Mouse (Mus musculus): ENCODE measurements around the gene Banf1. TPM values are rescaled to one million over a fixed set of nuclear protein-coding genes. Genes with fewer than 3 reads are reported as not detected.
"Not testable (repeated sequence)": the region's sequence is repeated elsewhere in the genome, so short reads cannot be mapped to it uniquely, and the experiment has no call there.

The Banf1 gene
- 366 and 375 TPM in 2 replicates for polyA plus RNA-seq (2015; fragmentation: Nextera tagmentation; extraction: Ambion mirVana)

DNA sequence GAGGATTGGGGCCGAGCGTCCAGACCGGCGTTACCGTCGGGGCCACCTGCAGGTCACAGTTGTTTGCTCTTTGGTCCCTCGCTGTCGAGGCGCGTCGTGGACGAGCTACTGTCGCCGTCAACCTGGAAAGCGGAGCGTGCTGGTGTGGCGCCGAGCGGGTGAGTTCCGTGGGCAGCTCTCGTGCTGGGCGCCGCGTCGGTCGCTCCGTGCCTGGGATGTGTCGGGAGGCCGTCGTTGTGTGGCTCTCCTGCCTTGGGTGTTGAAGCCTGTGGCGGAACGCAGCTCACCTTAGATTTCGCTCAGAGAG, at the start of gene Banf1:
Gene Banf1 (minus strand): TSS at position 116 of the 307 bp plus-strand sequence.
- H3K9ac ChIP-seq (replicated peaks), result peak within 1 kb of the TSS; percentile 90
- peak within 1 kb of the TSS; percentile 85 for H3K4me2 ChIP-seq (replicated peaks)
- peak within 1 kb of the TSS; percentile 99 for H3K4me3 ChIP-seq (replicated peaks)
- no peaks in the 10 kb centered on the region for H3K27me3 ChIP-seq
- H3K36me3 ChIP-seq, result peaks cover 58% of the 10 kb centered on the region
- WGBS, result under 1% methylated on average over 33 of the region's 33 CpGs
- no peak; the same call in 1 of the 2 replicates for ATAC-seq
- H3K27ac ChIP-seq, result peak within 1 kb of the TSS; percentile 94
- H3K4me1 ChIP-seq (replicated peaks), result peaks cover 24% of the 10 kb centered on the region
- no peaks in the 10 kb centered on the region for H3K9me3 ChIP-seq

DNA sequence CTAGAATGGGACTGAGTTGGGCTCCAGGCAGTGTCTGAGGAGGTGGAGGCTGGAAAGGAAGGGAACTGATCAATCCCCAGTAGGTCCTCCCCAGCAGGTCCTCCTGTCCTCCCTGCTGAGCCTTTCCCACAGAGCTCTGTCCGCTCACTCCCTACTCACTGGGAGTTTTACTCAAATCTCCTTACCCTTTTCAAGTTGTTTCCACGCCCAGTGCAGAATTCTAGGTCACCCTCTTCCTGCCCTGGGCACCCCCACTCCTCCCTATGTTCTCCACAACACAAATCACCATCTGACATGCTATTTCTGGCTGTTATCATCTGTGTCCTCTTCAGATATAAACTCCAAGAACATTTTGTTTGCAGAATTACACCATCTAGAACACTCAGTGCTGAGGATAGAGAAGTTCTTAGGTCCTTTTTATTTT, 47.6 kb upstream of the Banf1 start:
- Histone ChIP-seq H3K4me1 (replicated peaks) (no peaks in the 10 kb centered on the region), H3K9me3 (no peaks in the 10 kb centered on the region), H3K27me3 (no peaks in the 10 kb centered on the region), H3K4me2 (replicated peaks) (no peak overlapping the region), H3K27ac (no peak overlapping the region), H3K4me3 (replicated peaks) (no peak overlapping the region), H3K36me3 (peaks cover 7% of the 10 kb centered on the region; the same call in 1 of the 2 replicates), H3K9ac (replicated peaks) (no peak overlapping the region)
- WGBS, result 61% methylated on average over 2 of the region's 2 CpGs
- no peak for ATAC-seq

DNA sequence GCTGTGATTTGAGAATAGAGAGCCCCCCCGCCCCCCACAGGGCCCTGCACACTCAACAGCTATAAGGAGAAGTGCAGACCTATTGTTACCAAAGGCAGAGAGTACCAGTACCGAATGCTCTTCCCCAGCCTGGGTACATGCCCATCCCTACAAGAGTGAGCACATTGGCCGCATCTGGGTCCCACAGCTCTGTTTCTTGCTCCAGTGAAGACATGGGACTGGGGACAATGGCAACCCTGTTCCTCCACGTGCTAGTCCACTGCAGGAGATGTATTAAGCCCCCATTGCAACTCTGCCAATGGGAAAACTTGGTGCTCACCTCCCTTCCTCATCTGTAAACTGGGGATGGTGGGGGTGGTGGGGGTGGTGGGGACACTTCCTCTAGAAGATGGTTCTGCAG, 46.9 kb upstream of the Banf1 start:
- H3K9ac ChIP-seq (replicated peaks), result no peak overlapping the region
- H3K4me2 ChIP-seq (replicated peaks), result no peak overlapping the region
- no peaks in the 10 kb centered on the region for H3K27me3 ChIP-seq
- no peaks in the 10 kb centered on the region for H3K9me3 ChIP-seq
- H3K4me3 ChIP-seq (replicated peaks), result no peak overlapping the region
- H3K36me3 ChIP-seq, result 0 out of 2 replicates have a peak, but pooled peaks cover 4% of the 10 kb centered on the region
- no peaks in the 10 kb centered on the region for H3K4me1 ChIP-seq (replicated peaks)
- no peak for ATAC-seq
- 80% methylated on average over 4 of the region's 4 CpGs for WGBS
- no peak overlapping the region for H3K27ac ChIP-seq

DNA sequence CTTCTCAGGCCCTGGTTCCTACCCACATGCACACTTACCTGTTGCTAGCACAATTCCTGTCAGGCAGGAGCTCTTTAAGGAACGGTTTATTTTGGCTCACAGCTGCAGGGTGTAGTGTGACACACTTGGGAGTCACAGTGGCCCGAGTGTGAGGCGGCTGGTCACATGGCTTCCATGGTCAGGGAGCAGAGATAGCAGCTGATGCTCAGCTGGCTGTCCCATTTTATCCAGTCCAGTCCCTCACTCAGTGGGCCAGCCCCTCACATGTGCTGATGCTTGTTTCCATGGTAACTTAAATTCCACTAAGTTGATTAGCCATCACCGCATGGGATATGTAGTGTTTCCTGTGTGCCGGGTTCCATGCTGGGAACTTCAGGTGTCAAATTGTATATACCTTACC, 45.0 kb upstream of the Banf1 start:
- Histone ChIP-seq H3K4me1 (replicated peaks) (peaks cover 14% of the 10 kb centered on the region), H3K9ac (replicated peaks) (no peak overlapping the region), H3K9me3 (no peaks in the 10 kb centered on the region), H3K4me3 (replicated peaks) (no peak overlapping the region), H3K27me3 (no peaks in the 10 kb centered on the region), H3K4me2 (replicated peaks) (no peak overlapping the region), H3K27ac (no peak overlapping the region), H3K36me3 (no peaks in the 10 kb centered on the region)
- 68% methylated on average over 5 of the region's 5 CpGs for WGBS
- ATAC-seq, result no peak

DNA sequence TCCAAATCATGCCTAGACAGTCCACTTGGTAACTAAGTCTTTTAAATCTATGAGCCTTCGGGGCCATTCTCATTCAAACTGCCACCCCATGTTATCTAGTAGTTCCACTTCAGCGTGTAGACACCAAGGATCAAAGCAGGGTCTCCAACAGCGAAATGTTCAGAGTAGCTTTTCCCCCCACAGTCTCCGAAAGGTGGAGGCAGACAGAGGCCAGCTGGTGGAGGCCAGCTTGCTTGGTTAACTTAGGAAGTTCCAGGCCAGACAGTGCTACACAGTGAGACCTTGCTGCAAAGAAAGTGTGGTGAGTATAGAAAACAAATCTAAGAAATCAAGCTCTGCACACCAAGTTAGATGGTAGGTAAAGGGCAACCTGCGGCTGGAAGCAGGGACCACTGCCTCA, 43.7 kb upstream of the Banf1 start:
- Histone ChIP-seq H3K4me1 (replicated peaks) (peaks cover 20% of the 10 kb centered on the region), H3K4me2 (replicated peaks) (no peak overlapping the region), H3K4me3 (replicated peaks) (no peak overlapping the region), H3K9ac (replicated peaks) (no peak overlapping the region), H3K27ac (no peak overlapping the region), H3K36me3 (no peaks in the 10 kb centered on the region), H3K9me3 (no peaks in the 10 kb centered on the region), H3K27me3 (no peaks in the 10 kb centered on the region)
- 93% methylated on average over 5 of the region's 5 CpGs for WGBS
- no peak for ATAC-seq

DNA sequence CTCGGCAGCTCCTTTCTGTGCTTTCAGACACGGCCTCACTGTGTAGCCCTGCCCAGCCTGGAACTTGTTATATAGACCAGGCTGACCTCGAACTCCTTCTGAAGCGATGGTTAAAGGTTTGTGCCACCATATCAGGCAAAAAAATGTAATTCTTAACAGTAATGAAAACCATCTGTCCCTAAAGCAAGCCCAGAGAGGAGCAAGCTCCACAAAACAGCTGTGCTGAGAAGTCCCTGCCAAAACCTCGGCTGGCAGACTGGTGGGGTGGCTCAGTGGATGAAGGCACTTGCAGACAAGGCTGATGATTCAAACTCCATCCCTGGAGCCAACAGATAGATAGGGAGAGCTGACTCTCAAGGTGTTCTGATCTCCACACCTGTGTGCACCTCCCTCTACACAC, 42.1 kb upstream of the Banf1 start:
- no peak overlapping the region for H3K4me3 ChIP-seq (replicated peaks)

DNA sequence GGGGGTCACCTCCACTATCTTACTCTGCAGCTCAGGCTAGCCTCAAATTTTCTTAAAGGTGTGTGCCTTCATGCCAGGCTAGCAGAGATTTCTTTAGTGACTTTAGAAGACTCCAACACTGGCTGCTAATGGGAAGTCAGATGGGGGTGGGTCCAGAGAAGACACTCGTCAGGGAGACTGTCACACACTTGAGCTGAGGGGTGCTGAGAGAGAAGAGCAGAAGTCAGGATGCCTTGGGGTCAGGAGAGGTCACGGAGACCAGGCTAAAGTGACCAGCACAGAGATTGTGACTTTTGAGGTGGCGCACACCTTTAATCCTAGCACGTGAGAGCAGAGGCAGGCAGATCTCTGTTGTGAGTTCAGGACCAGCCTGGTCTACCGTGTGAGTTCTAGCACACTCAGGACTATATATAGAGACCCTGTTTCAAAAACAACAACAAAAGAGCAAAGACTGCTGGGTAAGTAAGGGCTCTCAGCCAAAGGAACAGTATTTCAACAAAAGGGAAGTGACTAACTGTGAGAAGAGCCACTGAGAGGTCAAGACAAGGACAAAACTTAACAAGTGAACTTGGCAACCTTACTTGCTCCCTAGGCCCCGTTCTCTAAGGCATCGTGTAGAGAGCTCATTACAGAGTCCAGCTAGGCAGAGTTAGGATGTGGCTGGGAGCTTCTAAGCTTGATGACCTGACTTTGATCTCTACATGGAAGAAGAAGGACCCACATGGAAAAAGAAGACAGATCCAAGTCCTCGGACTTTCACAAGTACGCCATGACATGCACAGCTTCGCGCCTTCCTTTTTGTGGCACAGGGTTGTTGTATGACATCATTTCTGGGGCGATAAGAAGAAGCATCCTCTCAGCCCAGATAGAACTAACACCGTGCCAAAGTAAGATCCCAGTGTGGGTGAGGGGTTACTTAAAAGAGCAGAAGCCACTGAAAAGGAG, 41.4 kb upstream of the Banf1 start:
- WGBS, result 92% methylated on average over 13 of the region's 13 CpGs
- Histone ChIP-seq H3K36me3 (no peaks in the 10 kb centered on the region), H3K4me2 (replicated peaks) (peak overlapping the region; percentile 81), H3K9ac (replicated peaks) (no peak overlapping the region), H3K9me3 (no peaks in the 10 kb centered on the region), H3K27ac (no peak overlapping the region), H3K4me3 (replicated peaks) (peak overlapping the region; percentile 62; the same call in 1 of the 2 replicates), H3K4me1 (replicated peaks) (peaks cover 21% of the 10 kb centered on the region), H3K27me3 (no peaks in the 10 kb centered on the region)
- no peak for ATAC-seq

More for the DNA sequence above, 42.1 kb upstream of the Banf1 start:
- H3K36me3 ChIP-seq, result no peaks in the 10 kb centered on the region
- no peaks in the 10 kb centered on the region for H3K27me3 ChIP-seq
- no peaks in the 10 kb centered on the region for H3K9me3 ChIP-seq
- H3K4me1 ChIP-seq (replicated peaks), result peaks cover 21% of the 10 kb centered on the region
- no peak overlapping the region for H3K27ac ChIP-seq
- H3K4me2 ChIP-seq (replicated peaks), result no peak overlapping the region
- H3K9ac ChIP-seq (replicated peaks), result no peak overlapping the region
- WGBS, result 82% methylated on average over 5 of the region's 5 CpGs
- no peak for ATAC-seq

DNA sequence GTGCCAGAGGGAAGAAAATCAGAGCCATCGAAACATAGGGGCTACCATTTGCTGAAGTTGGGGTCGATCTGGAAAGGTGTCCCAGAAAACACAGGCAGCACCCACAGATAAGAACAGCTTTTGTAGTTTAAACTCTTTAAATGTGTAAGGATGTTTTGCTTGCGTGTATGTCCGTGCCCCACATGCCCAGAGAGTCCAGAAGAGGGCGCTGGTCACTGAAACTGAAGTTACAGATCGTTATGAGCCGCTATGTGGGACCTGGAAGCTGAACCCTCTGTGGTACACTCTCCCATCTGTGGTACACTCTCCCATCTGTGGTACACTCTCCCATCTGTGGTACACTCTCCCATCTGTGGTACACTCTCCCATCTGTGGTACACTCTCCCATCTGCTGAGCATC, 40.2 kb upstream of the Banf1 start:
- Histone ChIP-seq H3K9me3 (no peaks in the 10 kb centered on the region), H3K9ac (replicated peaks) (peak overlapping the region; percentile 77), H3K4me2 (replicated peaks) (peak overlapping the region; percentile 81), H3K27ac (peak overlapping the region; percentile 88), H3K4me1 (replicated peaks) (peaks cover 21% of the 10 kb centered on the region), H3K36me3 (no peaks in the 10 kb centered on the region), H3K4me3 (replicated peaks) (peak overlapping the region; percentile 62), H3K27me3 (no peaks in the 10 kb centered on the region)
- WGBS, result 15% methylated on average over 7 of the region's 7 CpGs
- ATAC-seq, result peak; percentile 41

DNA sequence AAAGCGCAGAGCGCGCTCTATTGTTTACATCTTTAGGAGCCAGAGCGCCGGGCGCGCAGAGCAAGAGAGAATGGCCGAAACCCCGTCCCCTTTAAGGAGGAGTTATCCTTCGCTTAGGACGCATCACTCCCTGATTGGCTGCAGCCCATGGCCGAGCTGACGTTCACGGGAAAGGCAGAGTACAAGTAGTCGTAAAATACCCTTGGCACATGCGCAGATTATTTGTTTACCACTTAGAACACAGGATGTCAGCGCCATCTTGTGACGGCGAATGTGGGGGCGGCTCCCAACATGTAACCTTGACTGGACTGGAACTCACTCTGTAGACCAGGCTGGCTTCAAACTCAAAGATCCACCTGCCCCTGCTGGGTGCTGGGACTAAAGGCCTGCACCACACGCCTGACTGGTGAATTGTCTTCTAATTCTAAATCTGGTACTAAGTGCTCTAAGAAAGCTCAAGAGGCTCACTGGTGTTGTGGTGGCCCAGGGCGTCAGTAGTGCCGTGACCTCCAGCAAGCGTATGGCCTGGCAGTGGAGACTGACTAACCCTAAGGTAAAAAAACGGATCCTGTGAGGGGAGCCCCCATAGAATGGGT, 39.7 kb upstream of the Banf1 start:
- peak overlapping the region; percentile 88 for H3K27ac ChIP-seq
- H3K36me3 ChIP-seq, H3K9me3 ChIP-seq, H3K27me3 ChIP-seq: not testable (repeated sequence)
- H3K4me2 ChIP-seq (replicated peaks), result peak overlapping the region; percentile 81
- H3K4me1 ChIP-seq (replicated peaks), result peaks cover 21% of the 10 kb centered on the region
- peak overlapping the region; percentile 62 for H3K4me3 ChIP-seq (replicated peaks)
- ATAC-seq, result peak; percentile 90
- WGBS, result 21% methylated on average over 24 of the region's 25 CpGs
- H3K9ac ChIP-seq (replicated peaks), result peak overlapping the region; percentile 77

DNA sequence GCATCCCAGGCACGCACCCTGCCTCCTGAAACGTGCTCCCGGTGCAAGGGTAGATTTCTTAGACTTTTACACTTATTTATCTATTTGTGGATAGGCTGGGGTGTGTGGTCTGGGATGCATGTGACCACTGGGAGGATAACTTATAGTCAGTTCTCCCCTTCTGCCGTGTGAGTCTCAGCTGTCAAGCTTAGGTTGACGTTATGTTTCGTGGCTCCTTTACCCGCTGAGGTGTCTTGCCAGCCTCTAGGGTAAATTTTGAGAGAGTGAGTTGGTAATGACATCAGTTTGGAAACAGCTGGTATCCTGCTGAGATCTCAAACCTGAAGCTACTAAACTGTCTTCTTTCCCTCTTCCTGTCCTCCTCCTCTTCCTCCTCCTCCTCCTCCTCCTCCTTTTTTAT, 39.0 kb upstream of the Banf1 start:
- WGBS, result 31% methylated on average over 7 of the region's 7 CpGs
- Histone ChIP-seq H3K4me3 (replicated peaks) (peak overlapping the region; percentile 38), H3K4me2 (replicated peaks) (peak overlapping the region; percentile 58), H3K4me1 (replicated peaks) (peaks cover 21% of the 10 kb centered on the region), H3K27me3 (no peaks in the 10 kb centered on the region), H3K36me3 (no peaks in the 10 kb centered on the region), H3K9ac (replicated peaks) (peak overlapping the region; percentile 58), H3K27ac (peak overlapping the region; percentile 65), H3K9me3 (no peaks in the 10 kb centered on the region)
- ATAC-seq, result no peak

DNA sequence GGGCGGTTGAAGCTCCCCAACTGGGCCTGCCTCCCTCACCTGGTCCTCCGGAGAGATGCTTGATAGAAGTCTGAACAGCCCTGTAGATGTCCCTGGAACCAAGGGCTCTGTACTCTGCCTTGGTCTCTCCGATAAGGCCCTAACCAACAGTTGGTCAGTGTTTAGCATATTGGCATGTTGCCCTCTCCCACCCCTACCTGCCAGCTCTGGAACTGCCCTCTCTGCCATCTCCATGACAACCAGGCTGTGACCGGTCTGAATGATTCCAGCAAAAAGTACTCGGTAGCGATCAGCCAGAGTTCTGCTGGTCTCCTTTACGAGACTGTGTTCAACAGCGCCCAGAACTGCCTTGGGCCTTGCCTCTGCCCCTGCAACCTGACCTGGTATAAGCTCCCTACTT, 35.3 kb upstream of the Banf1 start, which contains the start of gene Tsga10ip:
Gene Tsga10ip (minus strand): TSS at position 234 of the 400 bp plus-strand sequence.
- ATAC-seq, result no peak
- H3K9ac ChIP-seq (replicated peaks), result no peak within 1 kb of the TSS
- 77% methylated on average over 8 of the region's 8 CpGs for WGBS

DNA sequence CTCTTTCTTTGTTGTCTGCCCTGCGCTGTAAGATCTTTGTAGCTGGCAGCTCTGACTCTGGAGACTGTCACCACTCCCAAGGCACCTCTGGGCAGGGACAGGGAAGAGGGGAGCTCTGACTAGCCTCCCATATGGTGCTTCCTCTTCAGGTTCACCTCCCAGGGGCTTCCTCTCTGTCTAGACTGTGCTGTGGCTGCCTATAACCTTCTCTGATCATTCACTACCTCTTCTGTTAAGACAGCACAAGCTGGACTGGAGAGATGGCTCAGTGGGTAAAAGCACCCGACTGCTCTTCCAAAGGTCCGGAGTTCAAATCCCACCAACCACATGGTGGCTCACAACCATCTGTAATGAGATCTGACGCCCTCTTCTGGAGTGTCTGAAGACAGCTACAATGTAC, 34.1 kb upstream of the Banf1 start:
- H3K9me3 ChIP-seq; H3K27me3 ChIP-seq; H3K27ac ChIP-seq; ATAC-seq; H3K36me3 ChIP-seq; H3K4me3 ChIP-seq (replicated peaks); H3K9ac ChIP-seq (replicated peaks); H3K4me1 ChIP-seq (replicated peaks); H3K4me2 ChIP-seq (replicated peaks): not testable (repeated sequence)
- WGBS, result 75% methylated on average over 4 of the region's 4 CpGs

More for the DNA sequence above, 35.3 kb upstream of the Banf1 start, which contains the start of gene Tsga10ip:
- Histone ChIP-seq H3K27me3 (no peaks in the 10 kb centered on the region), H3K4me2 (replicated peaks) (no peak within 1 kb of the TSS), H3K4me1 (replicated peaks) (peaks cover 10% of the 10 kb centered on the region), H3K36me3 (no peaks in the 10 kb centered on the region), H3K9me3 (no peaks in the 10 kb centered on the region), H3K4me3 (replicated peaks) (no peak within 1 kb of the TSS), H3K27ac (no peak within 1 kb of the TSS)
